Mouse (Mus musculus) lung, adult 2 months (tissue): ENCODE measurements at regions not wholly inside any gene's neighbourhood (a gene's known extent, or its start where the extent isn't known, plus 50 kb on each side); places are given as distances from the start of the nearest gene placed in this dataset.

ENCODE experiments used
- CTCF ChIP-seq: fragments of 200-500 bp; IDR thresholded peaks from 2 replicates; pipeline ENCODE4 v1.5.1; 2011; ENCODE audit warnings: mild to moderate bottlenecking, low read length, control low read depth; ENCODE audit not compliant: insufficient read depth
- POLR2A ChIP-seq: fragments of 200-500 bp; IDR thresholded peaks from 2 replicates; pipeline ENCODE4 v1.6.1; 2011; ENCODE audit warnings: low read depth, mild to moderate bottlenecking, control low read depth, low read length, borderline replicate concordance; ENCODE audit errors: extremely low read depth

GRCm38 (mm10) chr11:63230786-63231185 is 102.0 kb downstream of the Pmp22 start:
- TF ChIP-seq CTCF (no peak), POLR2A (no peak)
